Mouse (Mus musculus) gastrocnemius, postnatal 36 days (tissue): ENCODE measurements around the gene Cys1. TPM values are rescaled to one million over a fixed set of nuclear protein-coding genes. Genes with fewer than 3 reads are reported as not detected.

Source experiments
- DNase-seq, 2 experiments: peaks; one replicate each; pipeline ENCODE4 v3.0.0; 2022
- intact Hi-C: fragments of 180-260 bp; cut with DNase I; formaldehyde crosslinking; loops from one replicate; pipeline ENCODE4 v1.15.1; 2025
- long read RNA-seq, 2 experiments: library from polyadenylated mRNA; stranded (forward); transcript quantifications; one replicate each; pipeline ENCODE4 v2.0.0; 2021
- total RNA-seq, 2 experiments: library from RNA; stranded (reverse); gene quantifications; 2 replicates each; pipeline ENCODE4 v1.2.3; 2021

Cys1 gene
- total RNA-seq: 1 to 10 TPM; 3.4 to 3.7 TPM
- long read RNA-seq, experiment 1, partial matches to known transcripts: 0 of 6 reads
- long read RNA-seq, experiment 1, other reads (novel, unspliced or antisense): 5 of 6 reads
- long read RNA-seq, experiment 2, partial matches to known transcripts: 1 of 7 reads
- long read RNA-seq, experiment 2, other reads (novel, unspliced or antisense): 4 of 7 reads

DNA sequence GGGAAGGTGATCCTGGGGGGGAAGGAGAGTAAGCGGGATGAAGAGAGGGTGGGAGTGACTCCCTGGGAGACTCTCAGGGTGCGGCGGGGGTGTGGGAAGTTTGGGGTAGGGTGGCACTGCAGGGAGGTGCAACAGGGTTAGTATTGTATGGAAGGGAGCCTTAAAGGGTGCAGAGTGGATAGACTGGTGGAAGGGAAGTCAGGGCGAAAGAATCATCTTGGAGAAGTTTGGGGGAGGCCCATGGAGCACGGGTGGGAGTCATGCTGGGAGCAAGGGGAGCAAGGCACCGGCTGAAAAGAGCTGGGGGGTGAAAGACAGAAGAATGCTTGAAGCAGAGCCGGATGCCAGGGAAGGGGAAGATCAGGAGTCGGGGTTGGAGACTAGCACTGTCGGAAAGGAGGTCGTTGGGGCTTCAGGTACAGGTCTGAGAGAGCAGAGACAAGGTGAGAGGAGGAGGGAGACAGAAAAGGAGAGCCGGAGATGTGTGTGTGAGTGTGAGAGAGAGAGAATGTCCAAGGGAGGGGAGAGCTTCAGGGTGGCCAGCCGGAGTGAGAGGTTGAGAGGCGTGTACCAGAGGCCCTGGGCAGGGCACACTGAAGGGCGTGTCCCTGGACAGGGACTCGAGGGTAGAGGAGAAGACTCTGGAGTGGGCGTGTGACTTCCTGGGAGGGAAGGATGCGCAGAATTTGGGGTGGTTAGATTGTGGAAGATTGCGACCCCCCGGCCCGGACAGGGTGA, at the start of gene Cys1:
Gene Cys1 (minus strand): TSS at position 528 of the 738 bp plus-strand sequence.
- intact Hi-C loops: loop anchor here (5.0 kb wide), 1 partner anchor 74 kb away; no protein-coding TSS in a partner anchor
- DNase-seq: peak; percentile 26 to 45

DNA sequence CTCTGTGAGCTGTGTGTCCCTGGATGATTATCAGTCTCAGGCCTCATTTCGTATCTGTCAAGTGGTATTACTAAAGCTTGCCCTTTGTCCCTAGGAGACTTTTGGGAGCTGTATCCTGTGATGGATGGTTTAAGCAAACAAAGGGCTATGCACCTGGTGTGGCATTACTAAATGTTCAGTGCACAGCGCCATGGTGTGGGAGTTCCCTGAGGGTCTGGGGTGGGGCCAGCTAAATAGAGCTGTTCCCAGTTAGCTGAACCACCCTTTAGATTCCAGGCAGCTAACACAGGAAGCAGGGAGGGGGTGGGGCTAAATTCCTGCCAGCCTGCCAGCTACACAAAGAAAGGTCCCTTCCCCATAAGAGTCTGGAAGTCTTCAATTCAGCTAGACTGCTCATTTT, 42.8 kb upstream of the Cys1 start:
- DNase-seq: no peak
- intact Hi-C loops: no loop called here

DNA sequence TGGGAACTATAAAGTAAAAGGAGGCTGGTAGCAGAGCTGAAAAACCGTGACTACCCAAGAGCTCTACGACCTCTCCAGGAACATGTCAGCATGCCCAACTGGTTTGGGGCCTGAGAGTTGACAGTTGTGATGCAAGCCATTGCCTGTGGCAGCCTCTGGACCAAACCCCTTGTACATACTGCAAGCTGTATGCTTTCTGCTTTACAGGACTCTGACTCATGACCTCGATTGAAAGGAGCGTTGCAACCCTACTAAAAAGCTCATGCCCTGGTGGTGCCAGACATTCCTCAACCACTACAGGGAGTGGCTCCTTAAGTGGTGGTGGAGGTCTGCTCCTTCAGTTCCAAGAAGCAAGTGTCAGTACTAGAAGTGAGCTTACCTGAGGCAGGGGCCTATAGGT, 42.2 kb upstream of the Cys1 start:
- no peak for DNase-seq
- intact Hi-C loops: no loop called here

DNA sequence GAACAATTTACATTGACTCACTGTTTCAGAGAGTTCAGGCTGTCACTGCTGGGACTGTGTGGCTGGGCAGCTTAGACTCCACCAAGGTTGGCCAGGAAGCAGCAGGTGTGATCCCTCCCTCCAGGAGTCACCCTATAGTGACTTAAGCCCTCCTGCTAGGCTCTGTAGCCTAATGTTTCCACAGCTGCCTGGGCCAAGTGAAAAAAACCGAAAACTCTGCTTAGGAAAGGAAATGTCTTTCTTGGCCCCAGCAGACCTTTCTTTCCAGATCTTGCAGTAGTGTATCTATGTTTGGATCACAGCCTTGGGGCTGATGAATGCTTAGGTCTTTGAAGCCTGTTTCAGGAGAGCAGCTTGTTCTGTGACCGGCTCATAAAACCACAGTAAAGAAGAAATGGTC, 41.8 kb upstream of the Cys1 start:
- DNase-seq: no peak
- intact Hi-C loops: no loop called here

DNA sequence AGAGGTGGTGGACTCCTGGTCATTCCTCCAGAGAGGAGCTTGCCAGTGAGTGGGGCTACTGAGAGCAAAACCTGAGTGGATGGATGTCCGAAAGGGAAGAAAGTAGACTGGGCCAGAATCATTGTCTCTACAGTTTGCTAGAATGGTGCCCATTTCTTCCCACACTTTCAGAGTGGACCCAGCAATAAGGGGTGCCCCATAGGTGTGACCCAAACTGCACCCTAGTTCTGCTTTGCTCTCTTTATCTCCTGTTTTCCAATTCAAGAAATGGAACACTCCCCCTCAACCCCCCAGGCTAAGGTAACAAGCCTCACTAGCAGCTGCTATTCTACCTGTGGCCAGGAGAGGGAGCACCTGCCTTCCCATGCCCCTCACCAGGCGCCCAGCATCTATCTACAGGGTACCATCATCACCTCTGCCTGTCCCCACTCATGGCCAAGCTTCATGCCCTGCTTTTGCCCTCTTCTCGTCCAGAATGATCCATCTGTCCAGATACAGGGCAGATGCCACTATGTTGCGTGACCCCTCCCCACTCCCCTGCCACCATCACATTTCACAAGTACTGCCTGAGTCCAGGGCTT, 35.2 kb upstream of the Cys1 start:
- intact Hi-C loops: loop anchor here (2.0 kb wide), 1 partner anchor 232 kb away; no protein-coding TSS in a partner anchor
- peak in 1 of 2 experiments; percentile 24 for DNase-seq

DNA sequence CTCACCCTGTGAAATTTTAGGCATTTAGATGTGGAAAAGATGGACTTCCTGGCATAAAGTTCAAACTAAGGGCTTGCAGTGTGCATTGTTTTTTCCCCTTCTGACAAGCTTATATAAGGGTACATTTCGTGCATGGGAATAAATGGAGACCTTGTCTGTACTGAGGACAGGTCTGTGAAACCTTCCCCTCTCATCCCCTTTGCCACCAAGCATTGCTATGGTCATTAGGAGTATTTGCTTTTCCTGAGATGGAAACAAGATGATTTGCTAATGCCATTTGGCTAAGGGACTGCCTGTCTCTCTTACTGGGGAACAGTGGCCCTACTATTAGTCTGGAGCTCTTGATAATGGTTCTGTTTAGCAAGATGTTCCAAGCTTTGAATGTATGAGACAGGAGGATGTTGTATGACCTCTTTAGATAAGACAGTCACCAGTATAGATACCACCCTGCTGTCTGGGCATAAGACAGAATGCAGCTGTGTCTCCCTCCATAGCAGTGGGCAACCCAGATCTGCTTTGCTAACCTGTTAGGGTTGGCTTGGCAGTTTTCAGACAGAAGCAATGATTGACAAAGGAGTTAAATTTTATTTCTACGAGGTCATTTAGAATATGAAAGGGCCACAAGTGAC, 33.8 kb upstream of the Cys1 start:
- intact Hi-C loops: no loop called here
- no peak for DNase-seq

DNA sequence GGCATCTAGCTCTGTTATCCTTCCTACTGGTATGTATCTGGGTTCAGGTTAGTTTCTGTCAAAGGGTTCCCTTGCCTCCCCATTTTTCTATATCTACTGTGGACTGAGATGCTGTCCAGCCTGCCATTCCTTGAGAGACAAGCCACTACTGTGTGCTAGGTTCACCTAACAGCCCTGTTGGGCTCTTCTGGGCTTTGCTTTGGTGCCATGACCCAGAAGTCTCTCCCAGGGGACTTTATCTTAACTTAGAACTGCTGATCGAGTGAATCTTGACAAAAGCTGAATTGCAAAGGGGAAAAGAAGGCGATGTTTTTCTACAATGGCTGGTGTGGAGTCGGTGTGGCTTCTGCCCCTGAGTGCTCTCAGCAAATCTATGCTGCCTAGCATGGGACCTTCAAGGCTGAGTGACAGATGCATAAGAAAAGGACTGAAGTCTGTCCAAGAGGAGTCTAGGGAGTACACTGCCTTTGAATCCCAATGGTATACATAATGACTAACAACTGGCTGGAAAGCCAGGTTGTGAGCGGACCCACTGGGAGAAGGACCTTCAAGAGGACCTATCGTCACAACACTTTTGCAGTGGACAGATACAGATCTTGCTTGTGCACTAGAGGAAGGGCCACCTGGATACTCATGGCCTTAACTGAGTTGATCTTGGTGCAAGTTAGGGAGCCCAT, 33.1 kb upstream of the Cys1 start:
- intact Hi-C loops: no loop called here
- DNase-seq: no peak

DNA sequence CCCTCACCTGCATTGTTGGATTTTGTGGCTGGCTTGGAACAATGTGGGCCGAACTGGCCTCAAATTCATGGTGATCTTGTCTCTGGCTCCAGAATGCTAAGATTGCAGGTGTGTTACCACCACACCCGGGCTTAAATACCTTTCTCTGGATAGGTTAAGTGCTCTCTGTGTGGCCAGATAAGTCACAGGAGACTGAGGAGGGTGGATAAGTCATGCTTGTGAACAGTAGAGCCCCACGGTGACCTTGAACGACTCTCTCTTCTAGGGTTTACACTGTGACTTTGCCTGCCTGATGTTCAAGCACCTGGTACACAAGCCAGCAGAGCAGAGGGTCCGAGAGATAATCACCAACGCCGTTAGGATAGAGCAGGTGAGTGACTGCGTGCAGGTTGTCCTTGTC, 30.8 kb upstream of the Cys1 start:
- DNase-seq: no peak
- intact Hi-C loops: no loop called here

DNA sequence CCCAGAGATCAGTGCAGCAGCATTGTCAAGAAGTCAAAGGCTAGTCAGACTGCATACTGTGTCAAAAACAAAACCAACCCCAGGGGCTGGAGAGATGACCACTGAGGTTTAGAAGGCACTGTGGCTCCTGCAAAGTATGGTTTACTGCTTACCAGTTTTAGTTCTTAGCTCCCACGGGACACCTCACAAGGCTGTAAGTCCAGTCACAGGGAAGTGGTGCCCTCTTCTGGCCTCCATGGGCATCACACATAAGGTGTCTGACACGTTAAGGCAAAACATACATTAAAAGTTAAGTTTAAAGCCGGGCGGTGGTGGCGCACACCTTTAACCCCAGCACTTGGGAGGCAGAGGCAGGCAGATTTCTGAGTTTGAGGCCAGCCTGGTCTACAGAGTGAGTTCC, 29.1 kb upstream of the Cys1 start:
- intact Hi-C loops: no loop called here
- DNase-seq: no peak

DNA sequence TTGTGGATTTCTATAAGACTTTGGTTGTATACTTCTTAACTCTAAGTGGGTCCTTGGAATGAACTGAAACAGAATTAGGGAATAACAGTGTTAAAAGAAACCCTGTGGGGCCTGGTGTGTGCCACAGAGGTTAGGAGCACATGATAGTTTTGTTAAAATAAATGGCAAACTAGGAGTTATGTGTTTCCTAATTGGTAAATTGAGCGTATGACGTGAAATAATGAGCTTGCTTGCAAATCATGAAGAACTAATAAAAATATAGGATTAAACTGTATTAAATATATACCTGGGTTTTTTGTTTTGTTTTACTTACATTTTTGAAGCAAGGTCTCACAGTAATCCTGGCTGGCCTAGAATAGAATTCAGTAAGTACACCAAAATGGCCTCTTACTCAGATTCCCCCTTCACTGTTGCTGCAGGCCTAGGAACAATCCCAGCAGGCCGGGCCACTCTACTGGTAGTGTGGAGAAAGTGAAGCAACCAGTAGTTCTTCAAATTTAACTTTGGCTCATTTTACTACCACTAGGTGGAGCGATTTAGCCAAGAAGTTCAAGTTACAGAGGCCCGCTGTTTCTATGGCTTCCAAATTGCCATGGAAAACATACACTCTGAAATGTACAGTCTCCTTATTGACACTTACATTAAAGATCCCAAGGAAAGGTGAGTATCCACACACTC, 28.4 kb upstream of the Cys1 start:
- DNase-seq: peak in 1 of 2 experiments; percentile 20

DNA sequence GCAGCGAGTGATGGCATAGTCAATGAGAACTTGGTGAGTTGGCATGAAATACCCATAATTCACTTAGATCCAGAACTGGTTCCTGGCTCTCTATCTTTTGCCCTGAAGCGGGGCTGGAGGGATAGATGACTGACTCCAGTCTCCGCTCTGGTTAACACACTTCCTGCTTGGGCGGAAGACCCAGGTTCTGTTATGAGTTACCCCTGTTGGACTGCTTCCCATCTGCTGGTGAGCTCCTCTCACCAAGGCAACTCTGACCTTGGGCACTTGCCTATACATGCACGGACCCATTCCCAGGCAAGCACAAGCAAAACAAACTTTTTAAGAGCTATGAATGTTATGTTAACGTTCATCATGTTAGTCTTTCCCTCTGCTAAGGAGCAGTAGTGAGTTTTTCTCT, 27.8 kb upstream of the Cys1 start:
- DNase-seq: no peak
- intact Hi-C loops: loop anchor here (5.0 kb wide), 1 partner anchor 123 kb away; the partner anchor contains the start of gene Mboat2

More for the DNA sequence above, 28.4 kb upstream of the Cys1 start:
- intact Hi-C loops: loop anchor here (5.0 kb wide), 1 partner anchor 122 kb away; the partner anchor contains the start of gene Mboat2

DNA sequence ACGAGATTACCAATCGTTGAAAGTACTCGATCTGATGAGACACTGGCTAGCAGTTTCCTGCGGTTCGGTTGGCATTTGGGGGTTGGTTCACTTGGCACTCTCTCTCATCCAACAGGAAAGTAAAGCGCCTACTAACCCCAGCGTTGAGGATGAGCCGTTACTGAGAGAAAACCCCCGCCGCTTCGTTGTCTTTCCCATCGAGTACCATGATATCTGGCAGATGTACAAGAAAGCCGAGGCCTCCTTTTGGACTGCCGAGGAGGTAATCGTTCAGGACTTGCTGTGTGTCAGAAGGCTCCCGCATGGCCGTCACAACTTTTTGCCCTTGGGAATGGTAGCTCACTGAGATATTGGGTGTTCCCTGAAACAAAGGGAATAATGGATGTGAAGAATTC, 27.2 kb upstream of the Cys1 start:
- intact Hi-C loops: loop anchor here (5.0 kb wide), 1 partner anchor 123 kb away; the partner anchor contains the start of gene Mboat2
- no peak for DNase-seq

DNA sequence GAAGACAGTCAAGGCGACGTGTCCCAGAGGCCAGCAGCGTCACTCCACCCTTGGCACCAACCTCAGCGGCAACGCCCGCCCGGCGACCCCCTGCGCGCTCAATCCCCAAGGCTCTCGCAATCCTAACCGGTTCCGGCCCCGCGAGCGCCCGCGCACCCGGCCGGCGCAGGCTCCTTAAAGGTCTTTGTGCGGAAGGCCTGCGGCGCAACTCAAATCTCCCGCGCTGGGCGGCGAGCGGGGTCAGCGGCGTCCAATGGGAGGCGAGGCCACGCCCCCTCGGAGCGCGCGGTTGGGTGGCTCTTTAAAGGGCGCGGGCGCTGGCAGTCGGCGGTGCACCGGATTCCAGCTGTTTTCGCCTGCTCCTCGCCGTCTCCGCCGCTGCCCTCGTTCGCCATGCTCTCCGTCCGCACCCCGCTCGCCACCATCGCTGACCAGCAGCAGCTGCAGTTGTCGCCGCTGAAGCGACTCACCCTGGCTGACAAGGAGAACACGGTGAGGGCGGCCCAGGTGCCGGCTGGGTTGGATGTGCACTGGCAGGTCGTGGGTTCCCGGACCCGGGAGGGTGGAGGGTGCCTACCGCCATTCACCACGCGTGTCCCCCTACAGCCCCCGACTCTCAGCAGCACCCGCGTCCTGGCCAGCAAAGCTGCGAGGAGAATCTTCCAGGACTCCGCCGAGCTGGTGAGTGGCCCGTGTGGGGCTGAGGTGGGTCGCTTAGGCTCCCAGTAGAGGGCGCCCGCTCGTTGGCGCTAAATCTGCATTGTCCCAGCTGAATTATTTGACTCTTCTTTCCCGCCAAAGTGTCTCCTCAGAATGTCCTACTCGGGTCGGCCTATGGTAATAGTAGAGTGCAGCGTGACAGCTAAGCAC, 26.6 kb upstream of the Cys1 start, which contains the start of gene Rrm2:
Gene Rrm2 (plus strand): TSS at position 288 of the 870 bp plus-strand sequence.
- intact Hi-C loops: loop anchor here (5.0 kb wide), 1 partner anchor 124 kb away; the partner anchor contains the start of gene Mboat2
- DNase-seq: peak; percentile 89 to 94

DNA sequence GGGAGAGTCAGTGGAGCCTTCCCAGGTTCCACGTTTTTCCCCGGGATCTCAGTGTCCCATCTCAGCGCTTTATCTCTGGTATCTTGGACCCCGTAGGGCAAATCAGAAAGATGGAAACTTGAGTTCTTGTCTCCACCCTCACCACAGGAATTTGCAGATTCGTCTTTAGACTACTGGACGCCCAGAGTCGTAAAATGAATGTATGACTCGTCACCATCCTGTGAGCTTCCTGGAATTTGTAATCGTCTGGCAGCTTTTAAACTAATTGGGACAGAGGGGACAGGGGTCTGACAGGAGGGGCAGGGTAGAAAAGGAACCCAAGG, 25.8 kb upstream of the Cys1 start:
- no peak for DNase-seq

DNA sequence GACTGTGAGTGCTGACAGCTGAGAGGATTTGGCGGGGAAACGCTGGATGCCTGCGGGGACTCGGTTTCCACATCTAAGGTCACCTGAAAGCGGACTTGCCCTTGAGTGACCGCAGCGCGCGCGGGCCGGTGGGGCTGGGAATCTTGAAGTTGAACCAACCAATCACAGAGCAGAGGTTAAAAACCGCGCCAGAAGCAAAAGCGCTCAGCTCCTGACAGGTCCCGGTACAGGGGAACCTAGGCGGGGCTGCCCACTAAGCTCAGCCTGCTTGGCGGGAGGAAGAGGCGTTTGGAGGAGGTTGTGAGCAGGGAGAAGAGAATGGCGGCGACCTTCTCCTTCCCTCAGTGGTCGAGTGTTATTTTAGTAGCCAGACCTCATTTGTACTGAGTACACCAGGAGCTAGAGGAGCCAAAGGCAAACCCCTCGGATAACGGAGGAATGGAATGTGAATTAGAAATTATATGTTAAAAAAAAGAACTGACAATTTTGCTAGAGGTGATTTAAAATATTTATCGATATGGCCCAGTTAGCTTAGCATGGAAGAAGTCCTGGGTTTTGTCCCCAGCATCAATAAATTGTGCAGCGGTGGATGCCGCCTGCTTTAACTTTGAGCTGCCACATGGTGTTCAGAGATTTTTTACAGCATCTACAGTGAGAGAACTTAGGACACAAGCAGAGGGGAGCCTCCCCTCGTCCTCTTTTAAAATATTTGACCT, 25.3 kb upstream of the Cys1 start:
- intact Hi-C loops: loop anchor here (5.0 kb wide), 1 partner anchor 125 kb away; the partner anchor contains the start of gene Mboat2
- DNase-seq: no peak

More for the DNA sequence above, 25.8 kb upstream of the Cys1 start:
- intact Hi-C loops: loop anchor here (5.0 kb wide), 1 partner anchor 125 kb away; the partner anchor contains the start of gene Mboat2

DNA sequence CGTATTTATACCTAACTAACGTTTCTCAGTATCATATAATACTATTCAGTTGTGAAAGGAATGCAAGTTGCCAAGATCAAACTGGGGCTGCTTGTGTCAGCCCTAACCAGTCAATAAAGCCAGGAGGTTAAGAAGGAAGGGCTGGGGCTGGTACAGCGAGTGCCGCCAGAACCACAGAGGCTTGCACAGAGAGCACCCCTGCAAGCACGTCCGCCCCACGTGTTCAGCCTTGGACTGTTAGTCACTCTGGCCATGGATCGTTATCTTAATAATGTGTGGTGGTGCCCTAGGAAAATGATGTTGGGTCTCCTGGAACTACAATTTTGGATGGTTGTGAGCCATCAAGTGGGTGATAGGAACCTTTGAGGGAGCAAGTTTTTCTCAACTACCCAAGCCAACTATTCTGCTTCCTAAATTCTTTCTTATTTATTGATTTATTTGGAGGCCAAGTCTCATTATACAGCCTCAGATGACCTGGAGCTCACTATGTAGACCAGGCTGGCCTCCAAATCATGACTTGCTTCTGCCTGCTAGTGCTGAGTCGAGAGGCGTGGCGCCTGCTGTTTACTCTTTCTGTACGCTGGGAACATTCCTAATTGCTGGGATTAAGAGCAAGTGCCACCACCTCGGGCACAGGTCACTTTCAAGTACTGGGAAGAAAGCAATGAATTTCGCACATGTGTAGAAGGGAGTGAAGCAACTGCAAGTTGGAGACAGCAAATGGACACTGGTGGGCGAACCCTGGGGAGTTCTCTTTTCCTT, 24.1 kb upstream of the Cys1 start:
- intact Hi-C loops: loop anchor here (5.0 kb wide), 1 partner anchor 127 kb away; the partner anchor contains the start of gene Mboat2
- no peak for DNase-seq

DNA sequence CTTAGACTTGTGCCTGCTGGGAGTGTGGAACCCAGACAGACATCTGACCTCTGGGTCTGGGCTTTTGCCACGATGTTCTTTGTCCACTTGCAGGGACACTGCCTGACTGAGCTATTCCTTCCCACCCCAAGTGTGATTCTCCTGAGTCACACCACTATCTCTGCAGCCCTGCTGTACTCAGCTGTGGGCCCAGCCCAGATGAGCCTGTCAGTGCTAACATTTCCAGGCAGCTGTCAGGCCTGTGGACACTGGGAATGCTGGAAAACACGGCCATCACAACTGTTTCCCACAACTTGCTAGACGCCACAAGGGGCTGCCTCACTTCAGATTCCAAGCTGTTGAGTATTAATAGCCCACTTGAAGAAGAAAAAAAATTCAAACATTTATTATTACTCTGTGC, 21.4 kb upstream of the Cys1 start:
- no peak for DNase-seq
- intact Hi-C loops: no loop called here
